Mouse (Mus musculus) retina, embryonic 14.5 days (tissue): ENCODE measurements at regions not wholly inside any gene's neighbourhood (a gene's known extent, or its start where the extent isn't known, plus 50 kb on each side); places are given as distances from the start of the nearest gene placed in this dataset.

Experiments used
- DNase-seq: peaks from one replicate; pipeline ENCODE4 v3.0.0-alpha.2; 2015; ENCODE audit warnings: low spot score

DNA sequence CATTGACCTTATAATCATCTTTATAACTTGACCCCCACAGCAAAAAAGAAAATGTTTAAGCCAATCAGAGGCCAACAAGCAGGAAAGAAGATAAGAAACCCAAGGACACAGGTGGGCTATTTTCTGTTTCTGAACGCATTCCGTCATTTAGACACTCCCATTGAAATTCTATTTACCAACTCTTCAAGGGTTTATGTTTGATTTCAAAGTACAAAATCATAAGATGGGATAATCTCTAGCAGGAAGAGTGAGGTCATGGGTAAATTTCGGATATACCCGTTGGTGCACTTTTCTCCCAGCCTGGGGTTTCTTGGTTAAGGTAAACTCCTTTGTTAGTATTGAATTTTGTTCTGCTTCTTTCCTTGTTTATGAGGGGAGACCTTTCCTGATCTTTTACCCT lies 230.9 kb upstream of the Dcn start:
- DNase-seq = no peak

DNA sequence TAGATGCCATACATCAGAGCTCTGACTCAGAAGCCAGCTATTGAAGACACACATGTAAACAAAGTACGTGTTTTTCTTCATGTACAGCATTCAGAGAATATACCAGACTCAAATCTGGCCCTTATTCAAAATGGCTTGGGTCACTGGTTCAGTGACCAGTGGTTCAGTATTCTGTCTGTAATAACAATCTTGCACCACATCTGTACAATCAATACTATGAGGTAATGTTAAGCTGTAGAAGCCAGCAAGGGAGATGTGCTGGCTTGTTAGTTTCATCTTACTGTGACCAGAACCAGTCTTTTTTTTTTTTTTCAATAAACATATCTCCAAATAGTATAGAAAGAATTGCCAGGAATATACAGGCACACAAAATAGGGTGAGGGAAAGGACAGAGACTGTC lies 229.6 kb upstream of the Dcn start:
- DNase-seq = no peak

DNA sequence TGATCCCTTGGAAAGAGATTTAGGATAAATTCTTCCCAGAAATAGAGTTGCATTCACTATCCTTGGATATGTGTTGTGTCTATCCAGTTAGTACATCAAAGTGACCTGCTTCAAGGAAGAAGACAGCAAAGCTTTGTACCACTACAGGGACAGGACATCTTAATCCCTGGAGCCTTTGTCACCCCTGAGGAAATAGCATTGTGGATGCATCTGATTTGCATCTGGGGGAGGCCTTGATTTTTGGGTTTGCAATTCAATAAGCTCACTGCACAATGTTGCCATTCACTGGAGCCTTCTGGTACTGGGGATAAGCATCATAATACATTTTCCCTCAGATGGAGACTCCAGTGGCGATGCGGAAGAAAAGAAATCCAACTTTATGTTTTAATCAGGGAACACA lies 229.2 kb upstream of the Dcn start:
- no peak for DNase-seq

DNA sequence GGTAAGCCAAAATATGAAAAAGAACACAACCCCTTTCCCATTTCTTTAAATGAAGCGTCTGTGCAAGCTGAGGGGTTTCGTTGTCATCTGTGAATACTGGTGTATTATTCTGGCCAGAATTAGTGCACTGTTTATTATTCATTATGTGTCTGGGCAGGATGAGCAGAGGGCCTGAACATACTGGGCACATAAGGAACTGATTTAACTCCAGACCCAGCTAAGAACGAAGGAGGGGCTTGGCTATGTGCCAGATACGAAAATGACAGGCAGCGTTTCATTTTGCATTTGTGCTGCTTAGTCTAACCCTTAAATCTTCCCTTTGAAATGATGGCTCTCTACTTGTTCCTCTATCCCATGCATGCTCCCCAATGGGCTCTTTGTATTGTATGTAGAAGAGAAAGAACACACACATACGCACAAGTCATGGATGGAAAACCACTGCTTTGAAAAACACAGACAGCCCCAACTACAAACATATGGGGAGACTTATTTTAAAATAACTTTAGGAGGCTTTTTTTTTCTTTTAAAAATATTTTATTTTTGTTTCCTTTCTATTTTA lies 213.4 kb upstream of the Dcn start:
- no peak for DNase-seq

DNA sequence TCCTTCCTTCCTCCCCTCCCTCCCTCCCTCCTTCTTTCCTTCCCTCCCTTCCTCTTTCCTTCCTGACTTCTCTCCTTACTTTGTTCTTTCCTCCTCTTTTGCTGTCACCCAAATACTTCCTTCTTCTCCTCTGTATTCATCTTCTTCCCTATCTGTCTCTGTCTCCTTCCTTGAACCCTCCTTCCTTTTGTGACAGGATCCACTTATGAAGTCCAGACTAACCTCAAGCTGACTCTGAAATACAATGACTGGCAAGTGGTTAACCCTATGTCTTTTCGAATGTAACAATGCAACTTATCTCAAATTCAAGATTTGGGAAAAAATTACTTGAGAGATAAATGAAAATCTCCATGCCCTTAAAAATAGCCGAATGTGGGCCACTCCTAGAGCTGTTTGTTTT lies 197.0 kb upstream of the Dcn start:
- no peak for DNase-seq

DNA sequence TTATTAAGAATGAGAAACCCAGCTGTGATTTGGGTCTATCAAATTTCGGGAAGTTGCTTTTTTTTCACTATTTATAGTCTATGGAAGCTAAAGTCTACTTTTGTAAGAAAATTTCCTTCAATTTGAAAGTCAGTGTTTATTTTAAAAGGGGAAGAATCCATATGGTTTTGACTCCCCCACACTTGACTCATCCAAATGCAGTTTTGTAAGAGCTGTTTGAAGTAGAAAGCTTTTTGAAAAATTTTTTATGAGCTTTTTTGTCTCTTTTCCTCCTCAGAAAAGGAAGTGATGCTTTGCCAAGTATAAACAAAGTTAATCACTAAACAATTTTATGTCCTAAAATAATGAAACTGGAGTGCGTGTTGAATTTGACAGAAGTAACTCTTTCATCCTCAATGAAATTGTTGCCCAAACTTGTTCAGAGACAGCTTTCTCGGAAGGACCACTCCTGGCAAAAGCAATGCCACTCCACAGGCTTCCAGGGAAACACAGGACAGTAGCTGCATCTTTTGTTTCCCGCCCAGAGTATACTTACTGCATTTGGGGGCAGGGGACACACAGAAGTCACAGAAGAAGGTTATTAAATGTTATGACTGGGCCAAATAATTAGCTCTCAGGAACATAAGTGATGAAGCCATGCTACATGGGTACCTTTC lies 196.4 kb upstream of the Dcn start:
- no peak for DNase-seq

DNA sequence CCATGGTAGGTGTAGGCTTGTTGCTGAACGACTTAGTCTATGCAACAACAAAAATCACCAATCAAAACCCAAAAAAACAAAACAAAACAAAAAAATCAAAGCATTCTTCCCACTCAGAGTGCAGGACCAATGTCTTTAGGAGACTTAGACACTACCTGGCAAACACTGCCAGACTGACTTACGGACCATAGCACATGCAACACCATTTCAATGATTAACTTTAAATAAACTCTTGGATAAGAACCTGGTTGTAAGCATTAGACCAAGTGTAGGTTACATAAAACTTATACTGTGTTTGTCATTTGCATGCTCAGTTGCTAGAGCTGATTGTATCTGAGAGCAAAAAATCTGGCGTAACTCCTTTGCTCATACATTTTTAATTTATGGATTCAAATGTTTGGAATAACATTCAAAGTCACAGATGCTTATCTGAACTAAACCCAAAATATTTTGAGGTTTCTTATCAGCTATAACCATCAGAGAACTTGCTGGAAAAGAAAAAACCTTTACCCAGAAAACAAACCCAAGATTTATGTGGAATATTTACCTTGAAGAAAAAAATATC lies 174.5 kb upstream of the Dcn start:
- DNase-seq = no peak

DNA sequence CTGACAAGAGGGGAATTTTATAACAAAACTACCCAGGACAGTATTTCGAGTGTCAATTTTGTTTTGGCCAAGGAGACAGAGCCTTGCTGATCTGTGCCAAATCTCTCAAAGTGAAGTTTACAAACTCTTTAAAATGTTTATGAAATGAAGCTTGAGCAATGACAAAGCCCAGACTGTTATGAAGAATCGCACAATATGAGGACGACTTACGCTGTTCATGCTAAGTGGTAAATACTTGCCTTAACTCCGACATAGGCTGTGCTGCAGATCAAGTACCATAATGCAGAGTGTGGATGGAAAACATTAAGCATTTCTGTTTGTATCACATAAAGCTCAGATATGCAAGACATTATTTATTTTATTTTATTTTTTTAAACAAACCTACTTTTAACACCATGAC lies 169.8 kb upstream of the Dcn start:
- no peak for DNase-seq

DNA sequence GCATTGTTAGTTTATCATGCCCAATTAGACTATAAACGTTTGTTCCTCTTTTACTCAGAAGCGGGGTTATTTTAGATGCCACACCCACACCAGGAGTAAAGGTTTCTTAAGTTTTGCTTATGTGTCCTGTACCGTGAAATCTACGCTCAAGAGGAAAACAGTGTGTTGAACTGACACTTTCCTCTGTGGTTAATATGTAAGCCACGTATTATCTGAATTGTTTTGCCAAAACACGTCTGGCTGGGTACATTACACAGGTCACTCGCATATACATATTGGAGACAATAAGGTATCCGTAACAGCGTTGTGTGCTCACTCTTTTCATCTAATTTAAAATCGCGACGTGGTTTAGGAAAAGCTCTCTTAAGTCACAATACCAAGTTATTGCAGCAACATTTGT lies 166.9 kb upstream of the Dcn start:
- no peak for DNase-seq

DNA sequence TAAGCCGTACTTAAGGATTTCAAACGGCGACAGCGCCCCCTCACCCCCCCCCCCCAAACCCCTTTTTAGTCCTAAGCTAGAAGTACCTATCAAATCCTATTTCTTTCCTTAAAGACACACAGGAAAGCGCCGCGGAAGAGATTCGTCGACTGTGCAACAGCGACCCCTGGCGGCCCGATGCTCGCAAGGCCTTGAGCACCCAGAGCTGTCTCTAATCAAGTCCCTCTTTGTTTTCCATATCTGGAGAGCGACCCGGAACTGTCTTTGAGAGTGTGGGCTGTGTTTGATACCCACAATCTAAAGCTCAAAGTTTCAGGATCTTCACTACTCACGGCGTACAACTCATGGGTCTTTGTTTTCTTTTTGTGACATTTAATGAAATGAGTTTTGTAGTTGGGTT lies 166.4 kb upstream of the Dcn start:
- peak; percentile 98 for DNase-seq

DNA sequence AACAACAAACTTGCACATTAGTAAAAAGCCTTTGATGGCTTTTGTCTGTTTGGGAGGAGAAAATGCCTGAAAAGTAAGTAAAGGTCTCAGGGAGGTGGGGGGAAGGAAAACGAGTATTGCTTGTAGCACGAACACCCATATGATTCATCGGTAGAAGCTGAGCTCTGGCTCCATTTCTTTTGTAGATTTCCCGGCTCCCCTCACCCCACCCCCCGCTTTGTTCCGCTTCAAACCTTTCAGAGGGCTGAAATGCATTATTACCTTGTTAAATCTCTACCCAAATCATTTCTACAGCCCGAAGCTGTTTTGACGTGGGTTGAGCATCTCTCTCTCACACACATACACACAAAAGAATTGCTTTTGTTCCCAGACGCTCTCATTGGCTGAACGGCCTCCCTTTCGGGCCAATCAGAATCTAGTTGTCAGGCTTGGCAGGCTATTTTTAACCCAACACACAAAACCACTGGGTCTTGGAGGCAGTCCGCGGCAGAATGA lies 166.0 kb upstream of the Dcn start:
- DNase-seq = peak; percentile 90

DNA sequence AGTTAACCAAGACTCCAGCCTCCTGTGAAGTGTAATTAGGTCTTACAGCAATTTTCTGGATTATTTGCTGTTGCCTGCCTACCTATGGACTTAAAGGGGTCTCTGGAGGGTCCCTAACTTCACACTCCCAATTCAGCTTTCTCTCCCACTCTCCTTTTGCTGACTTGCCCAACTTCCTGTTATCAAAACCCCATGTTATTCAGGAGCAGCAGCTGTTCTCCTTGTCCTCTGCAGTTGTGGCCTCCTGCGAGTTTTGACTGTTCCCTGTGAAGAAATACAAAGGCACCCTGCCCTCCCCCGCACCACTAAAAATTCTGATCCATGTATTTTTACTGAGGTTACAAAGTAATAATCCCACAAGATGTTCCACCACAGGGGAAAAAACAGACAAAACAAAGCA lies 146.8 kb upstream of the Dcn start:
- DNase-seq = no peak

DNA sequence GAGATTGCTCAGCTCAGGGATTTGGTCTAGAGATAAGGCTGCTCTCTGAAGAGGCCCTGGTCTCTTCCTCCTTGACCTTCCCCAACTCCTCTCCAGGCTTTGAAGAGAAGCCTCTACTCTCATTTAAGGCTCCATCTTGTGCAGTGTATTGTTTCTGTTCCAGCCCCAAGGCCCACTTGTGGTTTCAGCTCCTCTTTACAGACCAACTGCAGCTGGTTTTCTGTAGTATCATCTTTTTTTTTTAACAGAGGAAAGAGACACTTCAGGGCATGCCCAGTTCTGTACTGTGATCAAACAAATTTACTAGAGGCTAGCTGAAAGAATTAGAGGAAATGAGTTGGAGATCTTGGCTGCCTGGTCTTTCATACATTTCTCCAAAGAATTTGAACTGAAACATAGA lies 145.4 kb upstream of the Dcn start:
- DNase-seq = no peak

DNA sequence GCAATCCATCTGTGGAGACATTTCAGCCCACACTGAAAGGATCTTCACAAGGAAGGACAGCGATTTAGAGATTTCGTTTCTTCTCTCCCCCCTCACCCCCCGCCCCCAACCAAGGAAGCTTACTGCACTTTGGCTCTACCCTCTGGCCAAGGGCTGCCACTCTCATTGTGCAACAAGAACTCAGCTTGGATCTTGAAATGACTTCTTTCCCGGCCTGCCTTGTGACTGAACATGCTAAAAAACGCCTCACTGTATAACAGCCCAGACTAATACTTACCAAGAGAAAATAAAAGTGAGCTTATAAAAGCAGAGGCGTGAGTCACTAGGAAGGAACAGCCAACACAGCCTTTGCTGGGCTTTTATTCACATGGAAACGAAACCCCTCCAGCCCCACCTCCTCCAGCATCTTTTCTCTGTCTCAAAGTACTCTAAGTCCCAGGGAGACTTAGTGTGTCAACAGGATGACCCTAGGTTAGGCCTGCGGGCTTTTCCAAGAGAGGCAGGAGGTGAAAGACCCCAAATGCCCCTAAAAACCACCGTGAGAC lies 144.7 kb upstream of the Dcn start:
- no peak for DNase-seq

DNA sequence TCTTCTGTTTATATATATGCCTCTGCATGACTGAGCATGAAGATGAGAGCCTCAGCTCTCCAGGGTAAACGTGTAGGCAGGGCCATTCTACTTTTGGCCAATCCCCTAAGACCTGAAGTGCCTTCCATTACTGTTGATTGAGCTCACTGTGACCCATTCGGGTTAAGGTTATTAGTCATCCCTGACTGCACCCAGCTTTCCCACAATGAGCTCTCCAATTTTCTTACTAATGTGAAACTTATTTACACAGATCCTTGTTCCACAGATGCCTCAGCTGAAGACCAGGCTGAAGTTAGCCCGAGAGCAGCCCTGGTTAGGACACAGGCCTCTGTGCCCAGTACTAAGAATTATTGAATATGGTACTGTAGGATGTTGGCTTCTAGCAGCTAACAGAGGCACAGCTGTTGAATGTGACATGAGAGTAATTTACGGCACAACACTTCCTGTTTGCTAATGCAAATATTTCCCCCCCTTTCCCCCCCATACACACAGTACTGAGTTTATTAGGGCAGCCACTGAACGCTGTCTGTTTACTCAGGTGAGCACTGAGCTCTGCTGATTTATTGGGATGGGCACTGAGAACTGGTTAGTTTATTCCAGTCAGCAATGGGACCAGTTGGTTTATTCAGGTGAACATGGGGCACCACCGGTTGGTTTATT lies 141.2 kb upstream of the Dcn start:
- DNase-seq = peak; percentile 45

DNA sequence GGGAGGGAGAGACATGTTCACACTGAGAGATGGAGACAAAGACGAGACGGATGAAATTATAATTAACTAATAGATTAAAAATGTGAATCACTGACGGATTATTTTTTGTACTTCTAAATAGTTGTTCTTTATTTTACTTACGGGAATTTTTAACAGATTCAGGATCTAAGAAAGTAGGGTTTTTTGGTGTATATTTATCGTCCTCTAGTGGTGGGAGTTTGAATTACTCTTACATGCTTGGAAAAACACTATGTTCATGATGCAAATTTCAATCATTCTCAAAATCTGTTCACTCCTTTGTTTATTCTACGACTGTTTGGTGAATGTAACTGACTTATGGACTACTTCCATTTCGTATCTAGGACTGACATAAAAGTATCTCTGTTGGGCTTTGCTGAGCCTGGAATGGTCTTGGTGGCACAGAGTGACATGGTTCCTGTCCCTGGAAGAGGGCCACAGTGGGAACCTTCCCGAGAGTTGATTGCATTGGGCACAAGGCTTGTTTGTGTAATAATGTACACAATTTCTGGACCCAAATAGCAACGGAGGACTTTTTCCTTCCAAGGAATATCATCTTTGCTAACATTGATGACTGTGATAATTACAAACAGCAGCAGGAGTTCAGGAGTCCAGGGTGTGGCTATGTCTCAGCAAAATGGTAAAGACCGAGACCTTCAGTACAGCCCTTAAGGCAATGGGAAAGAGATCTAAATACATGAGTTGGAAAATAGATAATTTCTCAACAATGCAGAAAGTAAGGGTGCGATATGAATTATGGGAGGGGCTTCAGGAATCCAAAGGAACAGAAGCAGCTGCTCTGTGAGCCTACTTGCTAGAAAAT lies 139.3 kb upstream of the Dcn start:
- DNase-seq = peak; percentile 71

DNA sequence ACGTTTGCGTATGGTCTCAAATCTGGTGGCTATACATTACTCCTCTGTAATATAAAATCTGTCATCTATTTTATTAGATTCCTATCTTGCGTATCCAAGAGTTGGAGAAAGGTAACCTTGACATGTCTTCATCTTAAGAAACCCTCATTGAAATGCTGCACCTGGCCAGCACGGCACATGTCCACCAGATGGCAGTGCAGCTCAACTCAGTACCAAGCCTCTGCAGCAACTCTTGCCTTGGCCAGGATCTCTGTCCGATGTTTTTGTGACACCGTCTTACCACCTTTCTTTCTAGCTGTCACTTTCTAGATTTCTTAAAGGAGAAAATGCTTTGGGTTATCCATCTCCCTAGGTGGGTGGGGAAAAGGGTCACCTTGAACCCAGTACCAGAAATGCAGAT lies 134.1 kb upstream of the Dcn start:
- DNase-seq = peak; percentile 88

DNA sequence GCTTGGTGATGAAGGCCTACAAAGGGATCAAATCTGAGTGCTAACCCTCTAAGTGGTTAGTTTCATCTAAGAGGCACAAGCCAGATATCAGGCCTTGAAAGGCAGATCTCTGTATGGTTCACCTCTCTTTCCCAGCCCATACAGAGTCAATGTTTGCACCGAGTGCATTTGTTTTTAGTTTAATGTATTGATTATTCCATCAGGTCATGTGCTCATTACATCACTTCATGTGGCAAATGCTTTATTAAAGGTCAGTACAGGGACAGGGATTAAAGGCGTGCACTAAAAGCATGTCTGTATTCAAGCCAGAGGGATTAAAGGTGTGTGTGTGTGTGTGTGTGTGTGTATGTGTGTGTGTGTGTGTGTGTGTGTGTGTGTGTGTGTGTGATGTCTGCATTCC lies 132.5 kb upstream of the Dcn start:
- no peak for DNase-seq

DNA sequence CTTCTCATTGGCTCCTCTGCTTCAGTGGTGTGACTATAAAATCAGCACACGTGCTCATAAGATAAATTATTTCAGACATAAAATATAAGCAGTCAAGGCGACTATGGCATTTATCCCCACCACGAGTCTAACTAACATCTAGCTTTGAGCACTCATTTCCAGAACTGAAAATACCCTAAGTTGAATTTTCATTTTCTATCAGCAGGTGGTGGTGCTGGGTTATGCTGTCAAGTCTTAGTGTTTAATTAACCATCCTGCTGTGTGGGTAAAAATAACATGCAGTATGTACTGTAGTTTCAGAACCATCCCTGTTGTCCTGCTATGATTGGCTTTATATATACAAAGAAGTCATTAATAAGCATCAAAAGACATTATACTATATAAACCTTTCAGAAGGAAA lies 110.8 kb upstream of the Dcn start:
- no peak for DNase-seq

DNA sequence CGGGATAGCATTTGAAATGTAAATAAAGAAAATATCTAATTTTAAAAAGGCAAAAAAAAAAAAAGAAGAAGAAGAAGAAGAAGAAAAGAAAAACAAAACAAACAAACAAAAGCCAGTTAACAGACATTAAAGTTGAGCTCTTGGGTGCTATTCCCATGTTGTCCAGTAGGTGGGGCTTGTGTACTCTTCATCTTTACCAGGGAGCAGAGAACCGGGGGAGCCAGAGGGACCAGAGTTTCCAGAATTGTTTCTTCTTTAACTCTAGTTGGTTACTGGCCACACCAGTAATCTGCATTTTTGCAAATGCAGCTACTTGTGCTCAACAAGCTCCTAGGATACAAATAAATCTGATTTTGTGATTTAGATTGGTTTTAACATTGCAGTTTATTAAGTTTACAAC lies 103.6 kb upstream of the Dcn start:
- DNase-seq = peak; percentile 85

DNA sequence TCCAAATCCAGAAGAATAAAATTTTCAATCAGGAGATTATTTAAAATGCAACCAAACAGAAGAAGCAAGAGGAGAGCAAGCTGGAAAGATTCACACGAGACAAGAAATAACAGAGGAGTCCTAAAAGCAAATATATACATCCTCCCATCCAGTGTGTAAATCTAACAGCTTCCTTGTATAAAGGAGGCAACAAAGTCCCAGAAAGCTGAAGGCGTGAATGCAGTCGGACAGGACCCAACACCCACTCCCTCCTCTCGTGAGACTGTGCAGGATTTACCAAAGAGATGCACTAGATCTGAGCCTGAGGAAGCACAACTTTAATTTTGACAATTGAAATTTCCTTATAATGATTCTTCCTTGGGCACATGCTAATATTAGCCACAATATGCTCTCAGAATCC lies 103.0 kb upstream of the Dcn start:
- no peak for DNase-seq

DNA sequence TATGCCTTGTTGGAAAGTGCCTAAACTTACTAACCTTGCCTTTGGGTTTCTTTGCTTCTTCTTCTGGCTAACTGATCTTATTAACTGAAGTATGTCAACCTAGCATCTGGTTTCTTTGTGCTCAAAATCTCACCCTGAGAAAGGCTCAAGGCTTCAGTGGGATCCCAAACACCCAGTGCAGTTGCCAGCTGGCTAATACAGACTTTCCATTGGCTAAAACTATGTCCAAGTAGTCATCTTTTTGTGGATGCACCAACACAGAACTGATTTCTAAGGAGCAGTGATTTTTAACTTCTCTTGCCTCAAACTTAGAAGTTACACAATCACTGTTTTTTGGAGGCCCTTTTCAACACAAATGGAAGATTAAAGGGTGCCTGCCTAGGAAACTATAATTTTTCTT lies 97.8 kb upstream of the Dcn start:
- no peak for DNase-seq
